Mouse (Mus musculus) myocyte (in vitro differentiated cells): ENCODE results near the gene Mboat2. TPM values are rescaled to one million over a fixed set of nuclear protein-coding genes. Genes with fewer than 3 reads are reported as not detected.

Experiments
- H3K27me3 ChIP-seq: one replicate; pipeline ENCODE4 v1.6.1; 2011; ENCODE audit not compliant: control insufficient read depth, insufficient read depth, insufficient read length
- H3K36me3 ChIP-seq: one replicate; pipeline ENCODE4 v1.6.1; 2011; ENCODE audit not compliant: control insufficient read depth, insufficient read depth
- H3K4me2 ChIP-seq: one replicate; pipeline ENCODE4 v1.6.1; 2011; ENCODE audit warnings: low read depth, control low read depth
- H3K4me3 ChIP-seq: one replicate; pipeline ENCODE4 v1.5.1; 2011; ENCODE audit warnings: mild to moderate bottlenecking, control low read depth, moderate library complexity
- H3K79me2 ChIP-seq: one replicate; pipeline ENCODE4 v1.6.1; 2011; ENCODE audit not compliant: control insufficient read depth, insufficient read depth
- H3ac ChIP-seq: one replicate; pipeline ENCODE4 v1.6.1; 2011; ENCODE audit not compliant: control insufficient read depth, insufficient read length
- CEBPB ChIP-seq: IDR thresholded peaks from 2 replicates; pipeline ENCODE4 v1.6.1; 2011; ENCODE audit warnings: mild to moderate bottlenecking, moderate library complexity; ENCODE audit not compliant: poor library complexity, insufficient read depth, severe bottlenecking
- E2F4 ChIP-seq: IDR thresholded peaks from one replicate; pipeline ENCODE4 v1.6.1; 2011; ENCODE audit warnings: mild to moderate bottlenecking, control low read depth, moderate library complexity; ENCODE audit not compliant: insufficient read depth
- MAX ChIP-seq: IDR thresholded peaks from one replicate; pipeline ENCODE4 v1.6.1; 2011; ENCODE audit warnings: low read depth, mild to moderate bottlenecking, control low read depth
- MYOD1 ChIP-seq, 3 experiments: IDR thresholded peaks; one replicate each; pipeline ENCODE4 v1.6.1; 2011; ENCODE audit warnings: control low read depth in 2 of 3, low read depth in 2 of 3, mild to moderate bottlenecking in 2 of 3, moderate library complexity in 1 of 3; ENCODE audit not compliant: insufficient read length in 2 of 3, control insufficient read depth in 1 of 3
- MYOG ChIP-seq, 3 experiments: IDR thresholded peaks; one replicate each; pipeline ENCODE4 v1.6.1; 2011; ENCODE audit warnings: control low read depth in 2 of 3, low read depth in 2 of 3, mild to moderate bottlenecking in 2 of 3; ENCODE audit not compliant: insufficient read length in 2 of 3, control insufficient read depth in 1 of 3, insufficient read depth in 1 of 3
- POLR2A ChIP-seq: IDR thresholded peaks from one replicate; pipeline ENCODE4 v1.6.1; 2011; ENCODE audit warnings: low read depth, mild to moderate bottlenecking, control low read depth, moderate library complexity; ENCODE audit not compliant: insufficient read length
- POLR2AphosphoS2 ChIP-seq: IDR thresholded peaks from one replicate; pipeline ENCODE4 v1.6.1; 2011; ENCODE audit warnings: low read depth, control low read depth; ENCODE audit not compliant: insufficient read length
- REST ChIP-seq: IDR thresholded peaks from one replicate; pipeline ENCODE4 v1.6.1; 2011; ENCODE audit warnings: mild to moderate bottlenecking, control low read depth, moderate library complexity; ENCODE audit not compliant: insufficient read depth, insufficient read length
- SRF ChIP-seq: IDR thresholded peaks from one replicate; pipeline ENCODE4 v1.6.1; 2011; ENCODE audit warnings: low read depth; ENCODE audit not compliant: control insufficient read depth, insufficient read length
- TCF12 ChIP-seq: IDR thresholded peaks from one replicate; pipeline ENCODE4 v1.6.1; 2011; ENCODE audit warnings: mild to moderate bottlenecking, control low read depth; ENCODE audit not compliant: poor library complexity, insufficient read depth, severe bottlenecking
- TCF3 ChIP-seq: IDR thresholded peaks from one replicate; pipeline ENCODE4 v1.6.1; 2011; ENCODE audit warnings: low read depth, control low read depth; ENCODE audit not compliant: insufficient read length
- USF1 ChIP-seq: IDR thresholded peaks from one replicate; pipeline ENCODE4 v1.6.1; 2011; ENCODE audit warnings: low read depth, mild to moderate bottlenecking, control low read depth, moderate library complexity
- polyA plus RNA-seq: library from polyadenylated mRNA; unstranded; fragments of >200 nt; fragmentation: generic; extraction: Trizol; gene quantifications from one replicate; pipeline ENCODE4 v1.2.1, GENCODE M21; 2012; ENCODE audit warnings: missing spikeins

Gene Mboat2
- polyA plus RNA-seq, 1 experiment, result 16.9 TPM

GRCm38 (mm10) chr12:24859357-24859756 lies 28.7 kb downstream of the Mboat2 start:
- no peaks in the 10 kb centered on the region for H3K27me3 ChIP-seq
- TF ChIP-seq TCF12 (no peak), SRF (no peak), CEBPB (no peak), MYOD1 (IDR thresholded peaks at IDR 0.05; ENCODE audit: control insufficient read depth in 1 of 3, insufficient read length in 2 of 3, low read depth in 2 of 3) (no peak), REST (no peak), USF1 (no peak), POLR2A (no peak), TCF3 (no peak), MYOG (IDR thresholded peaks at IDR 0.05; ENCODE audit: control insufficient read depth in 1 of 3, insufficient read depth in 1 of 3, insufficient read length in 2 of 3, low read depth in 2 of 3) (no peak)
- H3K4me3 ChIP-seq, result no peak overlapping the region
- H3ac ChIP-seq, result no peak overlapping the region
- H3K79me2 ChIP-seq, result peaks cover 8% of the 10 kb centered on the region
- H3K36me3 ChIP-seq, result no peaks in the 10 kb centered on the region
- H3K4me2 ChIP-seq, result no peak overlapping the region

- Histone ChIP-seq H3K36me3 (no peaks in the 10 kb centered on the region), H3K4me3 (no peak overlapping the region), H3K27me3 (no peaks in the 10 kb centered on the region), H3K4me2 (no peak overlapping the region), H3ac (no peak overlapping the region), H3K79me2 (peaks cover 8% of the 10 kb centered on the region)
- TF ChIP-seq E2F4 (no peak), MAX (no peak), POLR2AphosphoS2 (no peak), SRF (no peak), USF1 (no peak)
These were observed 29.8 kb downstream of the Mboat2 start for GRCm38 (mm10) chr12:24860436-24860835.

GRCm38 (mm10) chr12:24863762-24864161 lies 33.1 kb downstream of the Mboat2 start:
- TF ChIP-seq POLR2AphosphoS2 (no peak), MAX (no peak), TCF3 (no peak), MYOG (IDR thresholded peaks at IDR 0.05; ENCODE audit: control insufficient read depth in 1 of 3, insufficient read depth in 1 of 3, insufficient read length in 2 of 3, low read depth in 2 of 3) (no peak), TCF12 (no peak), MYOD1 (IDR thresholded peaks at IDR 0.05; ENCODE audit: control insufficient read depth in 1 of 3, insufficient read length in 2 of 3, low read depth in 2 of 3) (no peak), CEBPB (no peak), E2F4 (no peak), POLR2A (no peak), SRF (no peak), USF1 (no peak), REST (no peak)
- peaks cover 5% of the 10 kb centered on the region for H3K79me2 ChIP-seq
- no peaks in the 10 kb centered on the region for H3K27me3 ChIP-seq
- no peaks in the 10 kb centered on the region for H3K36me3 ChIP-seq
- no peak overlapping the region for H3K4me3 ChIP-seq
- no peak overlapping the region for H3K4me2 ChIP-seq
- H3ac ChIP-seq, result no peak overlapping the region

- TF ChIP-seq MAX (no peak), MYOG (IDR thresholded peaks at IDR 0.05; ENCODE audit: control insufficient read depth in 1 of 3, insufficient read depth in 1 of 3, insufficient read length in 2 of 3, low read depth in 2 of 3) (no peak), REST (no peak), TCF12 (no peak), POLR2AphosphoS2 (no peak), USF1 (no peak), TCF3 (no peak), E2F4 (no peak), SRF (no peak), POLR2A (no peak), CEBPB (no peak), MYOD1 (IDR thresholded peaks at IDR 0.05; ENCODE audit: control insufficient read depth in 1 of 3, insufficient read length in 2 of 3, low read depth in 2 of 3) (no peak)
- Histone ChIP-seq H3K79me2 (peaks cover 4% of the 10 kb centered on the region), H3K4me2 (no peak overlapping the region), H3K36me3 (no peaks in the 10 kb centered on the region), H3ac (no peak overlapping the region), H3K4me3 (no peak overlapping the region), H3K27me3 (no peaks in the 10 kb centered on the region)
These were observed 36.0 kb downstream of the Mboat2 start for GRCm38 (mm10) chr12:24866645-24867044.

GRCm38 (mm10) chr12:24868694-24869093 lies 38.0 kb downstream of the Mboat2 start:
- Histone ChIP-seq H3K27me3 (no peaks in the 10 kb centered on the region), H3K4me3 (no peak overlapping the region), H3K4me2 (no peak overlapping the region), H3ac (no peak overlapping the region), H3K36me3 (no peaks in the 10 kb centered on the region), H3K79me2 (no peaks in the 10 kb centered on the region)
- no peak for TF ChIP-seq POLR2AphosphoS2
- TF ChIP-seq MYOG (IDR thresholded peaks at IDR 0.05; ENCODE audit: control insufficient read depth in 1 of 3, insufficient read depth in 1 of 3, insufficient read length in 2 of 3, low read depth in 2 of 3), result no peak
- no peak for TF ChIP-seq TCF3
- no peak for TF ChIP-seq POLR2A
